Mouse (Mus musculus) B cell, adult 62 days (primary cell): Measurements from ENCODE around the gene Acer1. TPM values are rescaled to one million over a fixed set of nuclear protein-coding genes. Genes with fewer than 3 reads are reported as not detected.

Experiments
- total RNA-seq: library from RNA; stranded (reverse); gene quantifications from 4 replicates; pipeline ENCODE4 v1.2.4, GENCODE M21; 2023

The Acer1 gene
- not detected in 4 replicates for total RNA-seq

DNA sequence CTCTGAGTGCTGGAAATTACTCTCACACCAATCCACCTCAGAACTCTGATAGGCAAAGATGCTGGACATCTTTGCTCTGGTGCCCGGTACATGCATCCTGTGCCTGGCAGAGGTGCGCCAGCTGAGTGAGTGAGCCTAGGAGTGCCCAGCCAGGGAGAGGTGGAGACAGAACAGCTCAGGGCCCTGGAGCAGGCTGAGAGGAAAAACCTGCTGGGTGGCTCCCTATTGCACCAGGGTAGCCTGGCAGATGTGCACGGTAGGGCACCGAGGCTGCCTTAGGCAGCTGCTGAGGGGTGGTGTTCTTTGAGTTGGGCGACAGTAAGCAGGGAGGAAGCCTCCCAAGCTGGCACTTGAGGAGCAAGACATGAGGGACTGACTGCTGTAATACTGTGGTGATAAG is at the start of gene Acer1:
Gene Acer1, minus strand, starts transcription at position 114 of the 400 bp plus-strand sequence.

DNA sequence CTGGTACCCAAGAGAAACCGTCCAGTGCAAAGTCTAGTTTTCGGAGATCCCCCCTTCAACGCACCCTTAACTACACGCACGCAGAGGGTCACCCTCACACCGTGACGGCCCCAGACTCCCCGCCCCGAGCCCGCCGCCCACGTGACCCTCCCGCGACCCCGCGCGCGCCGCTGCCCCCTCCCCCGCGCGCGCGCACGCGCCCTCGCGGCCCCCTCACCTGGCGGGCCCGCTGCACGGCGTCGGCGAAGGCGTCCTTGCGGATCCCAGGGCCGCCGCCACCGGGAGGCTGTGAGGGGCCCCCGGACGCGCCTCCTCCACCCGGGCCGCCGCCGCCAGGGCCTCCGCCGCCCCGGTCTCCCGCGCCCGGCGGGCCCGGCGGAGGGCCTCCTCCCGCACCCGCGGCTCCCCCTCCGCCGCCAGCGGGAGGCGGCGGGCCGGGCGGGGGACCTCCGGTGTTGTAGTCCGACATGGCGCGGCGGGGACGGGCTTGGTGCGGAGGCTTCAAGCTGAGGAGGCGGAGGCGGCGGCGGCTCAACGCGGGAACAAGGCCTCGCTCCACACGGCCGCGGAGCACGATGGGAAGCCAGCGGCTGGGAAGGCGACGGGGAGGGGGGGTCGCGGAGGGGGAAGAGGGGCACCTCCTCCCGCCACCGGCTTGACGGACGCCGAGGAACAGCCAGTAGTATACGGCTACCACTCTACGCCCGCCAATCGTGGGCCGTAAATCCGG is 49.2 kb upstream of the Acer1 start, which contains the start of gene Khsrp:
Gene Khsrp, minus strand, starts transcription at position 592 of the 730 bp plus-strand sequence.

DNA sequence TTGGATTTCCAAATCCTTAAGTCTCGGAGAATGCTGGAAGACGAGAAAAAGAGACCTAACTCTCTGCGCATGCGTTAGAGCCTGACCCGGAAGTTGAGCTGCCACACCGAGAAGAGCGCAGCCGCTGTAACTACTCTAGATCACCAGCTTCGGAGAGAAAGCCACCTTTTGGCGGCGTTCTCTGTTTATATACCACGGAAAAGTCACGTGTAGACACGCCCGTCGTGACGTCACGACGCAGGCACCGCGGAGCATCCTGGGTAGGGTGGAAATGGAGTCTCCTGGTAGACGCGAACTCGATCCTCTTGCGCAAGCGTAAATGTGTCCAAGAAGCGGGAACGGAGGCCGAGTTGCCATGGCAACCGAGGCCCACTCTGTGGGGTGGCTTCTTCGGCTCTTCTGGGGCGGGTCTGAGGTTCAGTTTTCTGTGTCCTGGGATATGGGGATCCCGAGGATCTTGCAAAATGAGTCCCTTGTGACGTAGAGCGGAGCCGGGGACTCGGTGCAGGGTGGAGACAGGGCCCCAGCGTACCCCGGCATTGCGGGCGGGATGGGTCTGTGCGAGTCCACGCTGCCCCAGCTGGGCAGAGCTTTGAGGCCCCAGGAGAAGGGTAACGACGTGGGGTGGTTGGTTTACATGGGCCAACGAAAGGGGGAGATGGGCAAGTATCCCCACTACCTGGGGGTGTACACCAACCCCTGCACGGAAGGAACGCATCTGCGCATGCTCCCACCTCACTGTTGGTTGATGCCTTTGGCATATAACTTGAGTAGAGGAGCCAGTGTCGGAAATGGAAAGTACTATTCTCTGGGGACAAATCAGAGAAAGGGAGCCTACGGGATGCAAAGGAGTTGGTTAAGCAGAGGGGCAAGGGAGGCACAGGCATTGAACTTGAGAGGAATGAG is 29.6 kb upstream of the Acer1 start, which contains the start of the genes Gtf2f1 and Gm17949:
Gene Gtf2f1, minus strand, starts transcription at position 53 of the 906 bp plus-strand sequence.
Gene Gm17949, plus strand, starts transcription at position 234 of the 906 bp plus-strand sequence.

DNA sequence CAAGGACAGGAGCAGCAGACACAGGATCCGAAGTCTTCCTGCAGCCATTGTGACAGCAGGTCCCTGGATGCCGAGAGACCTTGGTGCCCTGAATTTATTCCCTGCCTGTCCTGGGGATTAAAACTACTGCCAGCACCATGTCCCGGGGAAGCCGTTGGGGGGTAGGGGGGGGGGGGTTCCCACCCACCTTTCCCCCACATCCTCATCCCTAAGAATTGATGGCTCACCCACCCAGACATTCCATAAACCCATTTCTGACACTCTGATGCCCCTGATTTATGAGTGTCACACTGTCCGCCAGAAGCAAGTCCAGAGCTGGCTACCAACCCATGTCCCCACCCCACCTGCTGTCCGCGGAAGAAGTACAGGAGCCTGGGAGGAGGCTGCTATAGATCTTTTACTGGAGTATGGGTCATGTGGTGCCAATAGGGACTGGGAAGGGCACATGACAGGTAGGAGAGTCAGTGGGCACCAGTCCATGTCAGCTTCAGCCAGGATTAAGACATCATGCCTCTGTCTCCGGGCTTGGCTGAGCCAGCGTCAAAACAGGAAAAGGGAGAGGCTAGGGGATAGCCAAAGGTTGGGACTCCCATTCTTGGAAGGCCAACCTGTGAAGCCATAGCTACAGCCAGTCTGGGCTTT is 18.2 kb upstream of the Acer1 start, which contains the start of gene Pspn:
Gene Pspn, minus strand, starts transcription at position 51 of the 642 bp plus-strand sequence.

DNA sequence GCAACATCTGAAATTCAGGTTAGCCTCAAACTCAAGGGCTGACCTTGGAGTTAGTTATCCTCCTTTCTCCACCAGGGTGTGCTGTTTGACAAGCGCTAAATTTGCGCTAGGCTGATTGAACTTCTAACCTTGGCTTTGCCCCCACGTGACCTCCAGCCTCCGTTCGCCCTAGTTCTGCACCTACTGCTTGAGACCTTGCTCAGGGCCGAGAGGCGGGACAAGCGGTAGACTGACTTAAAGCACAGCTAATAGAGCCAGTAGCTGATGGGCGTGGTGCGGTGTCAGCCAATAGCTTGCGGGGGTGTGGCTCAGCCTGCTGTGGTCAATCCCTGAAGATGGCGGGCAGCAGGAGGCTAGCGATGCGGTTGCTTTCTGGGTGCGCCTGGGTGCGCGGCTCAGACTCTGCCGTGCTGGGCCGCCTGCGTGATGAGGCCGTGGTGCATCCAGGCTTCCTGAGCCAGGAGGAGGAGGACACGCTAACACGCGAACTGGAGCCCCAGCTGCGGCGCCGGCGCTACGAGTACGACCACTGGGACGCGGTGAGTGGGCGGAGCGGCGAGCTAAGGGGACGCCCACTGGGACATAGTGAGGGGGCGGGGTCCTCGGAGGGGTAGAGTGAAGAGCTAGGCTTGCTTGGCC is 15.2 kb upstream of the Acer1 start, which contains the start of gene Alkbh7:
Gene Alkbh7, plus strand, starts transcription at position 311 of the 639 bp plus-strand sequence.

DNA sequence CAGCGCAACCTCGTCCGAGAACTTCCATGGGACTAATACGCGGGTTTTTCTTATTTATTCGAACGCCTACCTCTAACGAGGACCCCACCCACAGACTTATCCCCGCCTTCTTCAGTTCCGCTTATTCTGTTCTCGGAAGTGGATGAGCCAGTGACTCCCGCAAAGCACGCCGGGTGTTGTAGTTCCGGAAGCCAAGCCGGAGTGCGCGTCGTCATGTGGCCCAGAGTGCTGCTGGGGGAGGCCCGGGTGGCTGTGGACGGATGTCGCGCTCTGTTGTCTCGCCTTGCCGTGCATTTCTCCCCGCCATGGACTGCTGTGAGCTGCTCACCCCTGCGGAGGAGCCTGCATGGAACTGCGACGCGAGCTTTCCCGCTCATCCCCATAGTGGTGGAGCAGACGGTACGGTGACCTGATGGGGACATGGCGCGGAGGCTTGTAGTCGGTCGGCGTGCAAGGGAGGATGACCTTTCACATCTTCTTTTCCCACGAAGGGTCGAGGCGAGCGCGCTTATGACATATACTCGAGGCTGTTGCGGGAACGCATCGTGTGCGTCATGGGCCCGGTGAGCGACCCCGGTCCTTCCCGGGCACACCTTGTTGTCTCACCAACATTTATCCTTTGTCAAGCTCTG is 8.3 kb upstream of the Acer1 start, which contains the start of gene Clpp:
Gene Clpp, plus strand, starts transcription at position 191 of the 632 bp plus-strand sequence.

DNA sequence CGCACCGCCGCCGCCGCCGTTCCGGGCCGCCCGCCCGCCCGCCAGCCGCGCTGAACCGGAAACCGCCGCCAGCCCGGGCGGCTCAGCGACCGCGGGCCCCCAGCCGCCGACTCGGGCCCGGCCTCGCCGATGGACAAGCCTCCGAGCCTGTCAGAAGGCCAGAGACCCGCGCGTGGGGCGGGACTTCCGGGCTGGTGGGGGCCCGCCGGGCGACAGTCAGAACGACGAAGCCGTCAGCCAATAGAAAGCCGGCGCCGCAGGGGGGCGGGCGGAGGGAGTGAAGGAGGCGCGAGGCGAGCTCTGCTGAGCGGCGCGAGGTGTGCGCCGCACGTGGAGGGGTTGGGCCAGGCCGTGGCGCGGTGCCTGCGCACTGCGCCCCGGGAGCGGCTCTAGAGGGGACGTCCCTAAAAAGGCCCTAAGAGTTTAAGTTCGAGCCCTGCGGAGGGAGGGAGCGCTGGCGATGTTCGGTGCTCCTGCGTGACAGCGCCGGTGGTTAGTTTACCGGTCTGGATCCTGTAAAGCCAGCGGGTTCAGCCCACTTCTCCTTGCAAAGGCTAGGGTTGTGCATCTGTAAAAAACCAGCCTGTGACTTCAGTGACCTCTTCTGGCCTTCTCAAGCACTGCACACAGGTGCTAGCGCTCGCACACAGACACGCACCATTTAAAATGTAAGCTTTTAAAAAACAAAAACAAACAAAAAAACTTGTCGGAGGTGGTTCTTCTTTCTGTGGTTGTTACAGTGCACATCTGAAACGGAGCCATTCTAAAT is 46.4 kb downstream of the Acer1 start, which contains the start of gene Mllt1:
Gene Mllt1, minus strand, starts transcription at position 53 of the 769 bp plus-strand sequence.

Other genes starting within 250 kb of the Acer1 start
- not detected in 4 replicates for gene Nrtn, start 224.6 kb downstream of the Acer1 start, total RNA-seq
- gene Dus3l, start 217.4 kb downstream of the Acer1 start, total RNA-seq: 73.7 to 85.2 TPM (median 78.0 TPM) in 4 replicates
- 1.0 to 1.9 TPM (median 1.1 TPM) in 4 replicates for gene Prr22, start 211.9 kb downstream of the Acer1 start, total RNA-seq
- 10.1 to 14.5 TPM (median 11.7 TPM) in 4 replicates for gene Rfx2, start 151.1 kb downstream of the Acer1 start, total RNA-seq
- not detected in 4 replicates for gene Acsbg2, start 107.7 kb downstream of the Acer1 start, total RNA-seq
- gene 1700061G19Rik, start 106.6 kb downstream of the Acer1 start, total RNA-seq: 0.20 TPM in 1 of 4 replicates, not detected in the others
- 35.6 to 40.7 TPM (median 38.2 TPM) in 4 replicates for gene Mllt1, start 46.7 kb downstream of the Acer1 start, total RNA-seq
- gene Clpp, start 8.2 kb upstream of the Acer1 start, total RNA-seq: 24.2 to 35.2 TPM (median 28.4 TPM) in 4 replicates
- 10.0 to 14.6 TPM (median 12.5 TPM) in 4 replicates for gene Alkbh7, start 15.2 kb upstream of the Acer1 start, total RNA-seq
- not detected in 4 replicates for gene Pspn, start 17.9 kb upstream of the Acer1 start, total RNA-seq
- 59.8 to 65.3 TPM (median 63.7 TPM) in 4 replicates for gene Gtf2f1, start 29.2 kb upstream of the Acer1 start, total RNA-seq
- gene Gm17949, start 29.3 kb upstream of the Acer1 start, total RNA-seq: not detected in 4 replicates
- gene Khsrp, start 49.4 kb upstream of the Acer1 start, total RNA-seq: 127 to 131 TPM (median 130 TPM) in 4 replicates
- not detected in 4 replicates for gene Slc25a41, start 59.5 kb upstream of the Acer1 start, total RNA-seq
- gene Crb3, start 77.0 kb upstream of the Acer1 start, total RNA-seq: 16.9 to 20.3 TPM (median 18.6 TPM) in 4 replicates
- gene Slc25a23, start 77.7 kb upstream of the Acer1 start, total RNA-seq: 16.8 to 22.0 TPM (median 18.4 TPM) in 4 replicates
- 137 to 170 TPM (median 149 TPM) in 4 replicates for gene Dennd1c, start 96.4 kb upstream of the Acer1 start, total RNA-seq
- gene Tubb4a, start 105.7 kb upstream of the Acer1 start, total RNA-seq: 0.41 to 0.43 TPM (median 0.43 TPM) in 3 of 4 replicates, not detected in the other
- gene Tnfsf9, start 123.2 kb upstream of the Acer1 start, total RNA-seq: 0.45 to 1.2 TPM (median 0.78 TPM) in 3 of 4 replicates, not detected in the other
- gene Cd70, start 167.7 kb upstream of the Acer1 start, total RNA-seq: not detected in 4 replicates
- 0.30 TPM in 1 of 4 replicates, not detected in the others for gene Tnfsf14, start 212.1 kb upstream of the Acer1 start, total RNA-seq
- 2.3 to 6.1 TPM (median 2.8 TPM) in 4 replicates for gene C3, start 246.0 kb upstream of the Acer1 start, total RNA-seq